Mouse (Mus musculus): ENCODE data around the gene Eif1.

DNA sequence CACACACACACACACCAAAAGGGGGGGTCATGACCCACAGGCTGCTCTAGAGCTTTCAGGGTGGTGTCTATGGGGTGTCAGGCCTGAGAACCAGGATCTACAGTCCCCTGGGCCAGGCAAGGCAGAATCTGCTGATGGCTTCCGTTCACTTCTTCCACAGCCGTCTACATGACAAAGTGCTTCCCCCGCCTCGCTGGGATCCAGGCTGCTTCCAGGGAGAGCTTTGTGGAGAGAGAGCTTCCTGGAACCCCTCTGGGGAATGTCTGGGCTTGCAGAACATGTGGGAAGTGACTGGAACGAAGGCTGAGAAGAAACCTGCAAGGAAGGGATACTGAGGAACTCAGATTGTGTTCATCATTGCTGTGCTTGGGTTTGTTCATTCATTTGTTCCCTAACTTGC is 40.9 kb upstream of the Eif1 start:
- TF ChIP-seq CTCF (IDR thresholded peaks at IDR 0.05; ENCODE audit: extremely low read depth, insufficient read depth, low read length): no peak
- no peak for TF ChIP-seq POLR2A (IDR thresholded peaks at IDR 0.05; ENCODE audit: extremely low read depth, insufficient read depth, low read length)
